Mouse (Mus musculus) right cerebral cortex, postnatal 14 days (tissue): Measurements from ENCODE around the gene Clec9a.

Experiments used
- DNase-seq: peaks from one replicate; pipeline ENCODE4 v3.0.0; 2022

Gene Clec9a

DNA sequence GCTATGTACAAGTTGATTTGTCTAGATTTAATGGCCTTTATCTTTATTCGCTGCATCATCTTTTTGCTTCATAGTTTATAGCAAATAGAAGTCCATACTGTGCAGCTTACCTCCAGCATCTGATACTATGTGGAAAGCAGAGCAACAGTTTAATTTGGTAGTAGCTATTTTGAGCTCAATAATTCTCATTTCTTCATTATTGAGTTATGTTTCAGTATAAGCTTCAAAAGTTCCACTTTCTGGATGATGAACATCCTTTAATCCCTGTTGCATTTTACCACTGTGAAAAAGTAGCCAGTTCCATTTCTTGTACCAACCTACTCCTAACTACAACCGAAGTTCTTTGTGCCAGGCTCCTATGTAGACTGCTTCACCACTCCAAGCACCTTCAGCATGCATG is at the start of gene Clec9a:
Gene Clec9a (plus strand): TSS at position 301 of the 400 bp plus-strand sequence.
- DNase-seq, result no peak

DNA sequence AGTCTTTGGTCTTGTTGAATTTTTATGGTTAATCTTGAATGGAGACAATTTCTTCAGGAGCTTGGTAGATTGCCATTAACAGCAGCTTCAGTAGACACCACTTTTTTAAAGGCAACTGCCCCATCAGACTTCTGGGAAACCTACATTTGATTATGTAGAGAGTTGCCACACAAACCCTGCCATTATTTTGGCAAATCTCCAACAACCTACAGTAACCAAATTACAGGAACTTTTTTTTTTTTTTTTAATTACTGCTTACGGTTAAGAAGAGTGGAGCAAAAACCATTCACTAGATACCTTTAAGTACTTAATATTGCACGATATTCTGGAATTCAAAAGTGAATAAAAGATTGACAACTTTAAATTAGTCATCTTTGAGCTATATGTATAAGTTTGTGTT is 49.1 kb upstream of the Clec9a start:
- DNase-seq, result no peak

DNA sequence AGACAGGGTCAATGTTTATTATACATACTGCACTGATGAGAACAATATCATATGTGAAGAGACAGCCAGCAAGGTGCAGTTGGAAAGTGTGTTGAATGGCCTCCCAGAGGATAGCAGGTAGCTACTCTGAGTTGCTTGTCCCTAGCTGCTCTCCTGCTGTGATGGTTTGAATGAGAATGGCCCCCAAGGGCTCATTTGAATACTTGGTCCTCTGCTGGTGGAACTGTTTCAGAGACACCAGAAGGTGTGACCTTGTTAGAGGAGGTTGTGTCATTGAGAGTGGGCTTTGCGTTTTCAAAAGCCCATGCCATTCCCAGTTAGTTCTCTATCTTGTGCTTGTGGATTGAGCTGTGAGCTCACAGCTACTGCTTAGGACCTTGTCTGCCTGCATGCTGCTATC is 44.7 kb upstream of the Clec9a start:
- no peak for DNase-seq

DNA sequence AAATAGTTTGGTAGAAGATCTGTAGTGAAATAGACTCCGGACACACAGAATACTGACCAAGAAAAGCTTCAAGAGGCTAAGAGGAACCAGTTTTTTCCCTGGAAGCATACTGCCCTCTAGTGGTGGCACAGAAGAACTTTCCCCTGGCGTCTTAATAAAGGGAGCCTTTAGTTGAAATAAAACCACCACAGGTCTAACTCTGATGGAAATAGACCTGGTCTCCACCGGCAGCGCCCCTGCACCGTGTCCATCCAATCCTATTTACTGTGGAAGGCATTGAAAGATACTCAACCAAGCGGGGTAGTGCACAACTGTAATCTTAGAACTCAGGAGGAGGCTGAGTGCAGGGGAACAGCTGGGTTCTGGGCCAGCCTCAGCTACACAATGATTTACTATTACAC is 42.7 kb upstream of the Clec9a start:
- peak; percentile 5 for DNase-seq

DNA sequence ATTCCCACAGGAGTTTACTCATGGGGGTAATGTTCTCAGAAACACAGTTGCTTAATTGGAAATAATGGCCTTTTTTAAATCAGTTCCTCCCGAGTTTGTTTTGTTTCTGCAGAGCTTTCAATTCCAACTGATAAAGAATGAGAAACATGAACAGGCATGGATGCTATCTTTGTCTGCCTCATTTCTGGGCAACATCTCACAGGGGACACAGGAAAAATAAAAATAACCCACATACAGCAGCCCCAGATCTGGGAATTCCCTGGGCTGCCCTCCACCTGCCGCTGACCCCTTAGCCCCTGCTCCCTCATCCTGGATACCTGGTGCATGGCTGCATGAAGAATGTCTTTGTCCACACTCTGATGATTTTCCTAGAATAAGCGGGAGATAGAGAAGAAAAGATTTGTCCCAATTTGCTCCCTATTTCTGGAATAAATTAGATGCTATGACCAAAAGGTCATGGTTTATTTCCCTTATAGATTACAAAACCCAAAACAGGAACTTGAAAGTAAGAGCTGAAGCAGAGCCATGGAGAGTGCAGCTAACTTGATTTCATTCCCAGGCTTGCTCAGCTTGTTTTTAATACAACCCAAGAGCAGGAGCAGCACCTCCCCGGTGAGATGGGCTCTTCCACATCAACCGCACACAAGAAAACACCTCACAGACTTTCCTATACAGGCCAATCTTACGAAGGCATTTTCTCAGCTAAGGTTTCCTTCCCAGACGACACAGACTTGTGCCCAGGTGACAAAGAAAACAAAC is 39.1 kb upstream of the Clec9a start:
- DNase-seq, result no peak

DNA sequence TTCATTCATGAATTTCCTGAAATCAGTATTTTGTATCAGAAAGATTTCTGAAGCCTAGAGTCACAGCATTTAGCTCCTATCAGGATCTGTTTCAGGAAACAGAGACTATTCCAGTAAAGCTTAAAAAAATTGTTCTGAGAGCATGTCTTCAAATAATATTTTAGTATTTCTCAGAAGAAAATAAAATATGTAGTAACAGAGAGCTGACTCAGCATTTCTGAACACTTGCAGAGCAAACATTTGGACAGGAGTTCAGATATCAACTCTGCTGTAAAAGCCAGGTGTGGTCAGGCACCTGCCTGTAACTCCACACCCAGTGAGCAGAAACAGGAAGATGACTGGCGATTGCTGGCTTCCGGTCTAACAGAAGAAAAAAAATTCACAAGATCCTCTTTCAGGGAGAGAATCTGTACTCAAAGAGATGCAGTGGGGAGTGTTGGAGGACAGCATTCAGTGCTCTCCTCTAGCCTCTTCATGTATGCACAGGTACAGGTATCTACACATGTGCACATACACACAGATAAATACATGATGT is 33.7 kb upstream of the Clec9a start:
- DNase-seq, result no peak

DNA sequence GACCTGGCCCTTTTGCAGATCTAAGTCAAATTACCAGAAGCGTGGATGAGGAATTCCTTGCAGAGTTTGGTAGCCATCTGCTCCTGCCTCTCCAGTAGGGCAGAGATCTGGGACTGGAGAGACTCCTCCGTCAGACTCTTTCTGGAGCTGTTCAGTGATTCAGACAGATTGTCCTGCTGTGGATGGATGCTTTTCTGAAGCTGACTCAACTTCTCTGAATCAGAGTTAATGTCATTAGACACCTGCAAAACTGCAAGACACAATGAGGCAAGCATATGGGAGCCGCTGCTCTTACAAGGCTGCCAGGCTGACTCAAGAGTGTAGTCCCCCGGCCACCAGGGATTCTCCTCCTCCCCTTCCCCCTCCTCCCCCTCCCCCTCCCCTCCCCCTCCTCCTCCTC is 28.2 kb upstream of the Clec9a start:
- no peak for DNase-seq

DNA sequence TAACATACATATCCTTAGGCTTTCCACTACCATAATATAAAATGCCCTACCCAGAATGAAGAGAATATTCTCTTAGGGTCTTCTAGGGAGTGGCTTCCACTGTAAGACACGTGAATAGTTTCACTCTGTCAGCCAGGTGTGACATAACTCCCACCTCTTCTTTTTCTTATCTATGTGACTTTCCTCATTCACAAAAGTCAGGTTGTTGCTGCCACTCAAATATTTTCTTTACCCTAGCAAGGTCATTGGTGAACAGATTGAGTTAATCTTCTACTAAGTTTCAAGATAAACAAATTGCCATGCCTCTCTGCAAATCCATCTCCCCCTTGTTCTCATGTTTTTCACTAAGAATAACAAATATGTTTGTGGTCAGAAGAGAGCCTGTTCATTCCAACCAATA is 26.9 kb upstream of the Clec9a start:
- no peak for DNase-seq

DNA sequence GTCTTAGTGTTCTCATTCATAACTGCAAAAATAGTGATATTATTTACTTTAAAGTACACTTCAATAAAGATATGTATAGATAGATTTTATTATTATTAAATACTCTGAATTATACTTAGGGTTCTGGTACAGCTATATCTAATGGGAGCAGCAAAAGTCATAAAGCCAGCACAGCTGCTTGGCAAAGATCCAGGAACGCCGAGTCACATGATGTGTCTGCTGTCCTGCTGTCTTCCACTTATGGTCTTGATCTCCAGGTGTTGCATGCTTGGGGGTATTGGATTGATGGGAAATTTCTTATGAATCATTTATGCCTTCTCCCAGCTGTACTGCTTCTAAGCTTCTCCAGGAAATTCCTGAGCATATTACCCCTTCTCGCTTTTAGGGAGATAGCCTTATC is 25.2 kb upstream of the Clec9a start:
- DNase-seq, result no peak

DNA sequence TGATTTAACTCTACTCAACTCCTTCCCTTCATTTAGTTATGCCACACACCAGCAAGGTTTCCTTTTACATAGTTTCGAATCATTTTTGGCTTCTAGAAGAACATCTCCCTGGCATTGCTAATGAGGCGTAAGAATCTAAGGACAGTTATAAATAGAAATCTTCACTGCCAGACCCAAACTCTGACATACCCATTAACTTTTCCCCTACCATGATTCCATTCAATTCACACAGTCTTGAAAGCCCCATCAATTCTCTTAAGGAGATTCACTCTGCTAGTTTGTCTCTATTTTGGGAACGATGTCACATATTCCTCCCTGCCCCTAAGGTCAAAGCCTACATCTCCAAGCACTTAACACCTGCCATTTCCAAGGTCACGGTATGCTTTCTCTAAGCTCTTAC is 23.7 kb upstream of the Clec9a start:
- no peak for DNase-seq

DNA sequence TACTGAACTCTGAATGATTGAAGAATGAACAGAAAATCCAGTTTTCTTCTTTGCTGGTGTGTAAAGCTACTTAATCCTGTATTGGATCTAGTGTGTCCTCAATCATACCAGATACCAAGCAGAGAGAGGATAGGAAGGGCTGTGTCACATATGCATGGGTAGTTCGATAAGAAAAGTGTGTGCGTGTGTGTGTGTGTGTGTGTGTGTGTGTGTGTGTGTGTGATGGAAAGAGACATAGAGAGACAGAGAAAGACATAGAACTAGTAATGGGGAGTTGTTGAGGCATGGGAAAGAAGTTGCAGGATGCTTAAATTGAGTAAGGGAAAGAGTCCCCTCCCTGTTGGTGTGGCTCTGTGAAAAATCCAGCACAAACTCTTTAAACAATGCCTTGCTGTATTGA is 22.9 kb upstream of the Clec9a start, which contains the start of gene Clec12b:
Gene Clec12b (minus strand): TSS at position 101 of the 400 bp plus-strand sequence.
- no peak for DNase-seq

DNA sequence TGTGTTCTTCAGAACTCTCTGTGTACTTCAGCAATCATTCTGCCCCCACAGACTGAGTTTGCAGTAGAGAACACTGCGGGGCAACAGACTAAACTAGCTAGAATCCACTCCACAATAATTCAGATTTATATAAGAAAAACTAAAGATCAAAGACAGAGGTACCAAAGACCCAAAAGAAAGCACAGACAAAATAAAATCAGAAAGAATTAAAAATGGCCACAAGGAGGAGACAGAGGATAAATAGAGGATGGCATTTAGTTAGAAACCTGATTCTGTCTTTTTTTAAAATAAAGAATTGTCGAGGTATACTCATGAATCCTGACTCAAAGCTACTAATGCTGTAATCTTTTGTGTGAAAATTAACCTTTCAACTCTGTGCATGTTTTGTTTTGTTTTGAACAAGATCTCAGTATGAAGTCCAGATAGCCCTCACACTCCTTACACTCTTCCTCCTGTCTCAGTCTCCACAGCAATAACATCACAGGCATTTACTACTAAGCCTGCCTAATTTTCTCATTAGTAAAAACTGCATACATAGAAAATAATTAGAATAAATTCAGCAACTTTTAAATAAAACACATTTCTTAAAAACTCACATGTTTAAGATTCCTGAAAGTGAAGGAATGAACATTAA is 15.5 kb upstream of the Clec9a start:
- DNase-seq, result no peak

DNA sequence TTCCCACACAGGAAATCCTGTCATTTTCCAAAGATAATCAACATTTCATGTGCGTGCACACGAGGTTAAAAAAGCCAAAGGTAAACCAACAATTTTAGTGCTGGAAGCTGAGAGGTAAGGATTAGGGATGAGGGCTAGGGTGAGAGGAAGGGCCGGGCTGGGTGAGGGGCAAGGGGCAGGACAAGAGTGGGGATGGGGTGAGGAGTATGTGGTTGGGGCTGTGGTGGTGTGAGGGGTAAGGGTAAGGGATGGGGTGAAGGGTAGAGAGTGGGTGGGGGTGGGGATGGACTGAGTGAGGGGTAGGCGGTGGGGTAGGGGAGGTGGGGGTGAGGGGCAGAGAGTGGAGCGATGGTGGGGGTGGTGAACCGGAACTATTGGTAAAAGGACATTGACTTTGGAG is 14.9 kb upstream of the Clec9a start:
- no peak for DNase-seq

DNA sequence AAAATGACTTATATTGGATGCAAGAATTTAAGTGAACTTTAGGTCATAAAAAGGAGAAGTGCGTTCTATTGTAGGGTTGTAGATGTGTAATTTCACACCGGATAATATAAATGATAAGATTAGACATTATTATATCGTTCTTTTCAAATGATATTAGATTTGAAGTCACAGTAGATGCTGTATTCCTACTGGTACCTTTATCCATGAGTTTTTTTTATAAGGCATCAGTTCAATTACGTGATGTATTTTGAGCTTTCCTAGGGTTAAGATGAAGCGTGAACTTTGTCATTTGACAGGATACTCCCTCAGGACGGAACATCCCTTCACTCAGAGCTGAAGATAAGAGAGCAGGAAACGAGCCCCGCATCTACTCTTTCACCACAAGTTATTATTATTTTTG is 11.7 kb upstream of the Clec9a start, which contains the start of gene Clec1b:
Gene Clec1b (plus strand): TSS at position 301 of the 400 bp plus-strand sequence.
- DNase-seq, result no peak

DNA sequence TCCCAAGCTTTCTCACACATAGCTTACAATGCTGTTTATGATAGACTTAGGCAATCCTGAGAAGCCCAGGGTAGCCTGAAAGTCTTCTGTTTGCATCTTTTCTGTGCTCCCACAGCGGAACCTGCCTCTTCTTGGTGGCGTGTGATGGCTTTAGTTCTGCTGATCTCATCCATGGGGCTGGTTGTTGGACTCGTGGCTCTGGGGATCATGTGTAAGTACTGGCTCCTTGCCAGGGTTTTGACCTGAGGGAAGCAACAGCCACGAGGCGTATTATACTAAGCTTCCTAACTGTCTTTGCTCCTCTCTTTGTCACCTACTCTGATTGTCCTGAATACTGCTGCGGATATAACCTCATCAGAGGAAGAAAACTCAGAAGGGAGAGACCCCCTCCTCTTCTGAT is 8.7 kb upstream of the Clec9a start:
- no peak for DNase-seq

DNA sequence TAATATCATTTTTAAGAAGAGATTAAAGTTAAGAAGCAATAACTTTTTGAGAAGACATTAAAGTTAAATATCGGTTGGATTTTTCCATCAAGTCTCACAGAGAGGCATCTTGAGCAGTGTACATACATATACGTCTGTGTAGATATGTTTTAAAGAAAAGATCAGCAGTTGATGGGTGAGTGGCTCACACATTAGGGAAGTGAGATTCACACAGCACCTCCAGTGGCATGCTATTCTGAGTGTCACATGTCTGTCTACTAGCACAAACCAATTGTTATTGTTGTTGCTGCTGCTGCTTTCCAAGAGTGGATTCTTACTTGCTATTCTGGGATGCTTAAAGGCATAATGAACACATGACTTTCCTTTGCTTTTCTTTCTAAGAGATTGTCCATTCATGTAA is 6.3 kb upstream of the Clec9a start:
- DNase-seq, result no peak

DNA sequence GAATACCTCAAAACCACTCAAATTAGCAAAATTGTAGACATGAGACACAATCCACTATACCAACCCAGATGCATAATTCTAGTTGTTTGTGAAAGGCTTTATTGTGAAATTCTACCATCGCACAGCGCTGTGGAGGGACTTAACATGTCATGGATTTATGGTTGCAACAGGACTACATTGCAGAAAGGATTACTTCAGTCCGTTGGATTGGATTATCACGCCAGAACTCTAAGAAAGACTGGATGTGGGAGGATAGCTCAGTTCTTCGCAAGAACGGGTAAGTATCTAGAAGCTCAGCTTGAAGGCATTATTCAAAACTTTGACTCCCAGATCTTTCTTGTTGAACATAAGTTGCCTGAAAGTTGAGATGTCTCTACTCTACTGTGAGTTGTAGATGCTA is 5.3 kb upstream of the Clec9a start:
- DNase-seq, result no peak

DNA sequence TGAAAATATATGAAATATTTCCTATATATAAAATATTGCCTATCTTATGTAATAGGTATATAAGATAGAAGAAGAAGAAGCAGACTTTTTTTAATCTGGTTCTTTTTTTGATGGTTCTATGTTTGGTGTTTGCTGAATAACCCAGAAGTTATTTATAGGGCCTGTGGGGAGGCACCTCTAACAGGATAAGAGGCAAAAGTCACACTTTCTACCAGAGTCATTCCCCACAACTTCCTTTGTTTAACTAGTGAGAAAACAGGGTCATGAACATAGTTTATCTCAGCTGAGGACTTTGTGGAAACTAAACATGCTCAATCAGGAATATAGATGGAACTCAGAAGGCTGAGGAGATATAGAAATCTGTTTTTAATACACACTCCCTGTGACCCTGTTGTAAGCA is 2.7 kb upstream of the Clec9a start:
- no peak for DNase-seq

DNA sequence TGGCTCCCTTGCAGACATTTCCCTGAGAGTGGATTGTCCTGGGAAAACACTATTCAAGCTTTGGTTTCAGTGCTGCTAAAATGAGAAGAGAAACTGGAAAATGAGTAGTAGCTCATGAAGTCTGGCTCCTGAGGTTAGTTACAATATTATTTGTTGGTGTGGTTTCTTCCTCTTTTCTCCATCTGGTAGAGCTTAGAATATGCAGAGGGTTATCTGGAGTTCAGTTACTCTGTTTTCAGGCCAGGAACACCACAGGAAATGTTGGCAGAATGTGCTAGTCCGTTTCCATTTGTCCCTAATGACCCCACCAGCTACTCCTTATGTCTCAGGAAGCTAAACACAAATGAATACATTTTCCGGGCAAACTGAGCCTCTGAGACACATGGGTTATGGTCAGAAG is 1.3 kb upstream of the Clec9a start:
- no peak for DNase-seq

DNA sequence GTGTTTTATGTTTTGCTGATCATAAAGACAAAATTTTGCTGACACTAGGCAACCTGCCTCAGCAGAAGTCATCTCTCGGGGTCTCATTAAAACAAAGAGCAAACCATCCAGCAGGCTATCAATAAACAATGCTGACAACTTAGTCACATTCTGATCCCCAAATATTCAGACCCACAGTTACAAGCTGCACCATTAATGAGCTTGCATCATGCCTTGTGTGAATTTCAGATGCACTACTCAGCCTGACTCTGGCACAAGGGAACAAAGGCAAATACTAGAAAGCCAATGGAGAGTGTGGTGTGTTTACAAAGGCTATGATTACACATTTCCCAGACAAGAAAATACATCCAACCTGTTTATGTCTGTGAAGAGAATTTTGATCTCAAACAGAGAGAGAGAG is 5.5 kb downstream of the Clec9a start:
- DNase-seq, result no peak

DNA sequence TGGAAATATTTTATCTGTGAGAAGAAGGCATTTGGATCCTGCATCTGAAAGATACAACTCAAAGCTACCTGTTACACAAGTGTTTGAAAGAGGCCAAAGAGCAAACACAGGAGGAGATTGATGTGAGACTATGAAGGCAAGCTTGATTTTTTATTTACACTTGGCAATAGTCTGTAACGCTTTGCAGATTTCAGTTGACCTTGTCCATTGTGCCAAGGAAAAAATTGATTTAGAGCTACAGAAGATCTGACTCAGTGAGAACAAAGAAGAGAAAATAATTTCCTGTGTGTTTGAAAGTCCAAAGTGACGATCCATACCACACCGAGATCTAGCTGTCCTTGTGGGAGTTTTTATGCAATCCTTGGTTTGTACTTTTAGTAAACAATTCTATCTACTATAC is 13.6 kb downstream of the Clec9a start:
- no peak for DNase-seq

DNA sequence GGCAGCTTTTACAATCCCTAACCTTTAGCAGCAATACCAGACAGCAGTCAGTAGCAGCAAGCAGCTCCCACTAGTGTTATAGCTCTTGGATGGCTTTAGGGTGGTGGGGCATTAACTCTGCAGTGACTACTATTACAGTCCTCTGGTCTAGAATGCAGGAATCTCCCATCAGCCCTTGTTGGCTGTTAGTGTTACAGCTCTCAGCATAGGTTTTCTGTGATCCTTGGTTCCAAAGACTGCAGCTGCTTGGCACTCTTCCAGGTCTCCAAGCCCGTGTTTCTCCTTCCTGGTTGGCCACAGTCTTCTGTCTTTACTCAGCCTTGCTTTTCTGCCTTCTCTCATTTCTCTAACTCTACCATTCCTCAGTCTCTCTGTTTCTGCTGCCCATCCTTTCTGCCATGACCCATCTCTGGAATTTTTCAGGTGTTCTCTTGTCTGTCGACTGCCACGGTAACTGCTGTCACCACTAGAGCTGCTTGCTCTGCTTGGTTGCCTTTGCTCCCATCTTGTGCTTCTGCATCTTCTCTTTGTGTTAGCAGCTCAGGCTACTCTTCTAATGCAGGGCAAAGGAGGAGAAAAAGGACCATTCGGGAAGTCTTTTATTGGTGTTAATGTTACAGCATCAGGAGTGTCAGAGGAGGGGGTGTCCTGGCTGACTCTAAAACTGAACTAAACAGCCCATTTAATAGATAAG is 14.5 kb downstream of the Clec9a start:
- DNase-seq, result no peak

DNA sequence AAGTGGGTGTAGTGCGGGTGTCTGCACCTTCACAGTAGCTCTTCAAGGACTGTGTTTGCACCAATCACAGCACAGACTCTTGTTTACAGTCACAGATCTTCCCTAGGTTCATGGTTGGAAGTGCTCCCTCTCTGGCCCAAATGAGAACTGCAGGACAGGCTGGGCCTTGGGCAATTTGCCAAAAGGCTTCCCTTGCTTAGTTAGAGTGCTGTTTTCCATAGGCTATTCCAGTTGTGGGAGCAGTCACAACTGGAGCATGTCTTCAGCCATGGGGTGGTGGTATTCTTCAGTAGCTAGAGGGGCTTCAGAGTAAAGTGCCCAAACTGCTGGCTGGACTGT is 15.0 kb downstream of the Clec9a start:
- DNase-seq, result peak; percentile 37

DNA sequence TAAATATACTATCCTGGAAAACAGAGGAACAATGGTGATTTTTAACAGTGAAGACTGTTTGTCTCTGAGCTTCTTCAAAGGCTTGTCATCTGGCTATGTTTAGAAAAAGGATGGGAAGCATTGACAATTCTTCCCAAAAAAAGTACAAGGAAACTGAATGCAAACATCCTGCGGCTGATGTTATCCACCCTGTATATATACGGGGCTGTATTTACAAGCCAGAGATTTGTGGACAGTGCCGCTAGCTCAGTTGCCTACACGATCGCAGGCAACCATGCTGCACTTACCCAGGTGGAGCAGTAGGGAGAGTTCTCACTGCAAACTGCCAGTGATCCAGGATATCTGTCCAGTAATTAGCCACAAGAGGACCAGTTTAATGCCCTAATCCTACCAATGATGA is 16.6 kb downstream of the Clec9a start:
- DNase-seq, result no peak
